ENCODE assay signal across 8 mouse cellular contexts in genomic region chr8:127438625-127439391, GRCm38 (mm10).
DNase-seq lines count a peak whose midpoint lies in the region; ATAC-seq and TF ChIP-seq lines count a peak whose summit lies in the region.

No protein-coding gene starts in this region.

- no peaks in the 10 kb centered on the region for H3K36me3 ChIP-seq in C2C12 (ENCODE audit: control insufficient read depth, insufficient read depth)
- H3K36me3 ChIP-seq in hindbrain, embryonic 16.5 days (ENCODE audit: control insufficient read depth, insufficient read depth, low read length), result no peaks in the 10 kb centered on the region

- peak overlapping the region; percentile 60; the same call in 1 of the 2 replicates for H3K27ac ChIP-seq in hindbrain, embryonic 16.5 days (ENCODE audit: low read depth, low read length)

- no peak overlapping the region for H3K4me3 ChIP-seq in C2C12 (ENCODE audit: insufficient read depth, poor library complexity, severe bottlenecking)
- H3K4me3 ChIP-seq in hindbrain, embryonic 16.5 days (ENCODE audit: low read length), result no peak overlapping the region

- WGBS in hindbrain, embryonic 16.5 days, result 60% methylated on average over 8 of the region's 8 CpGs

- no peak overlapping the region; the same call in 1 of the 2 replicates for H3K4me2 ChIP-seq in hindbrain, embryonic 16.5 days (ENCODE audit: low read length)

- ATAC-seq in hindbrain, embryonic 16.5 days, result peak; percentile 35

- no peaks in the 10 kb centered on the region for H3K79me3 ChIP-seq in C2C12 (ENCODE audit: low read depth)

- H3K4me1 ChIP-seq in hindbrain, embryonic 16.5 days (ENCODE audit: control insufficient read depth, insufficient read depth, low read depth, low read length), result peaks cover 14% of the 10 kb centered on the region

- no peak overlapping the region for H3K9ac ChIP-seq in hindbrain, embryonic 16.5 days (ENCODE audit: low read depth, low read length)

- TF ChIP-seq CTCF in C2C12 (IDR thresholded peaks at IDR 0.05; ENCODE audit: control insufficient read depth, insufficient read depth, insufficient read length), result peak; percentile 31

- H3K79me2 ChIP-seq in C2C12 (ENCODE audit: control insufficient read depth, insufficient read depth), result no peaks in the 10 kb centered on the region

- DNase-seq in adrenal gland, postnatal 36 days, result peak; percentile 2 to 26
- peak; percentile 27 to 51 for DNase-seq in frontal cortex, postnatal 36 days (ENCODE audit: low spot score in 2 of 2)
- DNase-seq in layer of hippocampus, postnatal 36 days, result peak; percentile 46 to 47
- DNase-seq in lung, postnatal 25 days (ENCODE audit: low spot score), result peak; percentile 70
- peak; percentile 50 for DNase-seq in right cerebral cortex, postnatal 25 days
- DNase-seq in cerebellum, adult 11 months, result no peak

- H3K27me3 ChIP-seq in C2C12 (ENCODE audit: control insufficient read depth, insufficient read depth, insufficient read length), result no peaks in the 10 kb centered on the region
- no peaks in the 10 kb centered on the region for H3K27me3 ChIP-seq in hindbrain, embryonic 16.5 days (replicated peaks; ENCODE audit: control insufficient read depth, insufficient read depth, low read length)

- no peak overlapping the region for H3ac ChIP-seq in C2C12 (ENCODE audit: control insufficient read depth, insufficient read length, low read depth)

- H3K9me3 ChIP-seq in hindbrain, embryonic 16.5 days (ENCODE audit: control insufficient read depth, low read length), result no peaks in the 10 kb centered on the region

TF ChIP-seq in C2C12, 6 proteins besides CTCF, POLR2A, EP300 and RAD21:
- TF ChIP-seq USF1 (IDR thresholded peaks at IDR 0.05; ENCODE audit: low read depth), result no peak
- no peak for TF ChIP-seq CEBPB (IDR thresholded peaks at IDR 0.05; ENCODE audit: low read depth)
- TF ChIP-seq MAX (IDR thresholded peaks at IDR 0.05), result no peak
- TF ChIP-seq MYOD1 (IDR thresholded peaks at IDR 0.05; ENCODE audit: control insufficient read depth, insufficient read length, low read depth), result no peak
- no peak for TF ChIP-seq MYOG (IDR thresholded peaks at IDR 0.05; ENCODE audit: control insufficient read depth, extremely low read depth, insufficient read length)
- TF ChIP-seq FOSL1 (IDR thresholded peaks at IDR 0.05; ENCODE audit: insufficient read depth, low read length, poor library complexity, severe bottlenecking), result no peak
TF ChIP-seq in C2C12: peak in this region for 0.
